Mouse (Mus musculus): ENCODE measurements around the gene Palld. TPM values are rescaled to one million over a fixed set of nuclear protein-coding genes. Genes with fewer than 3 reads are reported as not detected.

The Palld gene
- polyA plus RNA-seq, 1 experiment from 2014 or later: 138 TPM

DNA sequence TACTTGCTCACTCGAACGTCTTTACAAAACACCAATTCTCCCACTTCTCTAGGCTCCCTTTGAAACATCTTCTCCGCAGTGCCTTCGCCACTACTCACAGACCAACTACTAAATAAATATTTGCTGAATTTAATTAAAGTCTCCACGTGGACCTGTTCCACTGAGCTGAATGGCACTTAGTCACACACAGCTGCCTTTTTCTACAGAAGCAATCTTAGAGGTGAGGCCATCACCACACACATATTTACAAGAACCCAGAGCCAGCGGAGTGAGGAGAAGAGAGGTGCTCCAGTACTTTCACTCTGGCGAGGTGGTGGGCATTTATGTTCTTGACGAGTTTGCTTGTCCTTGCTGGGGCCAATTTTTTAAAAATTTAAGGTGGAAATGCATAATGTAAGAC, 346.3 kb downstream of the Palld start:
- ATAC-seq (ENCODE audit: insufficient number of reproducible peaks, insufficient read depth, low FRiP score, low TSS enrichment): no peak

DNA sequence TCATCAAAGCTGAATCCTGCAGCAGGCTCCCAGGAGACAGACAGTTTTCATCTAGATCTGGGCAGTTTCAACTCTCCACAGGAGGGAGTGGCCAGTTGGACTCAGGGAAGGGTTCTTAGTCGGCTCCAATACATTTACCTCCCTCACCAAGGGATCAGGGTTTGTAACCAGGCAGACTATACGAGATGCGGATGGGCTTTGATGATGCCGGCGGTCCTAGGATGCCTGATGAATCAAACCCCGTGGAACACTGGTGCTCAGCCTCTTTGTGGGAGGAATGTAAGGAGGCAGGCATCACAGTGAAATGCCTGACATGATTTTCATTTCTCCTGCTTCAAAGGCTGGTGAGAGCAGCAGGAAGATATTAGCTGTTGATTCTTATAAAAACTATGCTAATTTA, 347.1 kb downstream of the Palld start:
- Histone ChIP-seq H3K4me2 (replicated peaks) (no peak overlapping the region), H3K27me3 (no peaks in the 10 kb centered on the region), H3K4me1 (peaks cover 28% of the 10 kb centered on the region), H3K9me3 (no peaks in the 10 kb centered on the region), H3K4me3 (no peak overlapping the region), H3K27ac (peak overlapping the region; percentile 73; the same call in 1 of the 2 replicates), H3K36me3 (peaks cover 1% of the 10 kb centered on the region), H3K9ac (no peak overlapping the region)
- ATAC-seq (ENCODE audit: insufficient number of reproducible peaks, insufficient read depth, low FRiP score, low TSS enrichment): peak; percentile 74; the same call in 1 of the 2 replicates
- WGBS: 46% methylated on average over 6 of the region's 6 CpGs

More for the DNA sequence above, 346.3 kb downstream of the Palld start:
- Histone ChIP-seq H3K36me3 (no peaks in the 10 kb centered on the region), H3K4me3 (no peak overlapping the region), H3K9ac (no peak overlapping the region), H3K4me1 (peaks cover 32% of the 10 kb centered on the region), H3K27ac (peak overlapping the region; percentile 73; the same call in 1 of the 2 replicates), H3K27me3 (no peaks in the 10 kb centered on the region), H3K4me2 (replicated peaks) (no peak overlapping the region), H3K9me3 (no peaks in the 10 kb centered on the region)
- 62% methylated on average over 8 of the region's 8 CpGs for WGBS

DNA sequence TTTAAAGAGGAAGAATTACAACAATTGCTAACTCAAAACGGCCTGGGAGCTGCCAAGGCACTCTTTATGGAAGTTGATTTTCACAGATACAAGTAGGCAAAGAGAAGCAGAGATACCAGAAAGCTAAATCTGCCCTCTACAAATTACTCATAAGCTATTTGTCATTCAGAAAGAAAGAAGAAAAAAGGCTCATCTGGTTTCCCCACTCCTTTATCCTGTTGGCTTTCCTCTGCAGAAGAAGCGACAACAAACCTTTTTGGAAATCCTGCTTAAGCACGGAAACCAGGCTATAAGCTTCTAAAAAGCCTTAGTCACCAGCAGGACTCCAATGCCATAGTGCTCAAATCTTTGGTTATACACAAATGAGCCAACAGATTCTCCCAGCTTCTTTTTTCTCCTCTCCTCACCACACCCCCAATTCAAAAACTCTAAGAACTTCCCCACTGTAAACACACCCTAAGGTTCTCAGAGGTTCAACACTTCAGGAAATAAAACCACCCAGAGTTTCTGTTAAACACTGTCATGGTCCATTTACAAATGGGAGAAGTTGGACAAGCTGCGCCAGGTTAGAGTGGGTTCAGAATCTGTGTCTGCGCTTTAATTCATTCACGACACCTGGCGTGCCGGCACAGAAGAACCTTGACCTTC, 349.6 kb downstream of the Palld start:
- peaks cover 25% of the 10 kb centered on the region for H3K36me3 ChIP-seq
- no peak overlapping the region for H3K9ac ChIP-seq
- ATAC-seq (ENCODE audit: insufficient number of reproducible peaks, insufficient read depth, low FRiP score, low TSS enrichment): no peak
- 86% methylated on average over 8 of the region's 8 CpGs for WGBS
- H3K27me3 ChIP-seq: no peaks in the 10 kb centered on the region
- H3K4me3 ChIP-seq: no peak overlapping the region
- H3K4me2 ChIP-seq (replicated peaks): no peak overlapping the region
- peaks cover 22% of the 10 kb centered on the region for H3K4me1 ChIP-seq
- no peak overlapping the region for H3K27ac ChIP-seq
- H3K9me3 ChIP-seq: peaks cover 14% of the 10 kb centered on the region

DNA sequence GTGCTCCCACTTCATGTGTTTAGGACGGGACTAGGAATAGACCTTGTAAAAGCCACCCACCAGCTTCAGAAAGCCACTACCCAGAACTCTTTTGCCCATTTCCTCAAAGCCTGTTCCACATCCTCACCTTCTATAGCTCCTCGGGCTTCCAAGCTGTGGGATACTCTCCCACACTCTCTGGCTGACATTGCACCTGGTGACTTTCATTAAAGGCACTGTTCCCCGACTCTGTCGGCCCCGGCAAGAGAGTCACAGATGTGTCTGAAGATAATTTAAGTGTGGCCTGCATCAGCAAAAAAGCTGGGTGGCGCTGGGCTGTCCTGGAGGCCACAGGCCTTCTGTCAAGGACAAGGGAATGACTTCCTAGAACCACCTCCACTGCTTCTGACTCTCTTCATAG, 350.3 kb downstream of the Palld start:
- H3K27ac ChIP-seq: peak overlapping the region; percentile 57; the same call in 1 of the 2 replicates
- H3K9me3 ChIP-seq: peaks cover 14% of the 10 kb centered on the region
- WGBS: 45% methylated on average over 6 of the region's 6 CpGs
- H3K9ac ChIP-seq: no peak overlapping the region
- H3K4me3 ChIP-seq: no peak overlapping the region
- H3K4me1 ChIP-seq: peaks cover 22% of the 10 kb centered on the region
- H3K36me3 ChIP-seq: peaks cover 28% of the 10 kb centered on the region
- H3K4me2 ChIP-seq (replicated peaks): no peak overlapping the region
- H3K27me3 ChIP-seq: no peaks in the 10 kb centered on the region
- ATAC-seq (ENCODE audit: insufficient number of reproducible peaks, insufficient read depth, low FRiP score, low TSS enrichment): no peak

DNA sequence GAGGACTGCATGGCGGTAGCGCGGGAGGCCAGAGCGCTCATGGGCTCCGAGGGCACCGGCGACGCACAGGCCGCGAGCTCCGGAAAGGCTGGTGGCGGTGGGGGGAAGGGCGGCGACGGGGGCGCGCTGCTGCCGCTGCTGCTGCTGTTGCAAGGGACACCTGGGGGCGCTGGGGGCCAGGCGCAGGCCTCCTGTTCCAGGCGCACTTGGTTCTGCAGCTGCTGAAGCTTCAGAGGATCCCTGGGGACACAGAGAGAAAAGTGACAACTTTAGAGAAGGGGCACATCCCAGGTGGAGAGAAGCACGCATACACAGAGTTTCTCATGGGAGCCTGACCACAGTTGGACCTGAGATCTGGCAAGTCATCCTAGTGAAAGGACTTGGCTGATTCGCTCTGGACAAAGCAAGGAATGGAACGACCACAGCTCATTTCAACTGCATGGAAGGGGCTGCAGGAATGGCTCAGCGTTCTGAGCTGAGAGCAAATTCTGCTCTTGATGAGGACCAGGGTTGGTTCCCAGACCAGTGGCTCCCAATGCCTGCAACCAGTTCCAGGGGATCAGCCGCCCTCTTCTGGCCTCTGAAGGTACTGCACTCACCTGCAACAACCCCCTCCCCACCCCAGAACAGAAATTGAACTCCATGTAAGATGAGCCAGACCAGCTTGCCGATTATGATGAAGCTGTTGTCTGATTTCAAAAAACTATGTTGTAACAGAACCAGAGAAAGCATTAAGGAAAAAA, 352.3 kb downstream of the Palld start:
- Histone ChIP-seq H3K27ac (no peak overlapping the region), H3K4me3 (no peak overlapping the region), H3K36me3 (peaks cover 44% of the 10 kb centered on the region), H3K9me3 (peaks cover 14% of the 10 kb centered on the region), H3K4me2 (replicated peaks) (peak overlapping the region; percentile 9; the same call in 1 of the 2 replicates), H3K9ac (no peak overlapping the region), H3K4me1 (peaks cover 12% of the 10 kb centered on the region), H3K27me3 (no peaks in the 10 kb centered on the region)
- WGBS: 31% methylated on average over 27 of the region's 27 CpGs
- no peak for ATAC-seq (ENCODE audit: insufficient number of reproducible peaks, insufficient read depth, low FRiP score, low TSS enrichment)

DNA sequence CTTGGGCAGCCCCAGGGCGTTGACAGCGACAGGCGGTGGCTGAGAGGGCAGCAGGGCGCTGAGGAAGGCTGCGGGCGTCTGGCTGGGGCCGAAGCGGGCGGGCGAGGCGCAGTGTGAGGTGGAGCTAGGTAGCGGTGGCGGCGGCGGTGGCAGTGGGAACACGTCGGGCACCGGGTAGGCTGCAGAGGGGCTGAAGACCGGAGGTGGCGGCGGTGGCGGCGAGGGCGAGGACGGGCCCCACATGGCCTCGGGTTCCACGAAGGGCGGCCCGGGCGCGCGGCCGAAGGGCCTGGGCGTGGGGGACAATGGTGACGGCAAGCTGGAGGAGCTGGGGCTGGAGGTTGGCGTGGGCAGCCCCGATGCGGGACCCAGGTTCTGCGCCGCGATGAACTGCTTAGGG, 352.9 kb downstream of the Palld start:
- Histone ChIP-seq H3K27ac (no peak overlapping the region), H3K9me3 (peaks cover 14% of the 10 kb centered on the region), H3K4me1 (peaks cover 10% of the 10 kb centered on the region; the same call in 1 of the 2 replicates), H3K9ac (no peak overlapping the region), H3K27me3 (no peaks in the 10 kb centered on the region), H3K36me3 (peaks cover 49% of the 10 kb centered on the region), H3K4me3 (no peak overlapping the region), H3K4me2 (replicated peaks) (peak overlapping the region; percentile 9; the same call in 1 of the 2 replicates)
- peak; percentile 62; the same call in 1 of the 2 replicates for ATAC-seq (ENCODE audit: insufficient number of reproducible peaks, insufficient read depth, low FRiP score, low TSS enrichment)
- 52% methylated on average over 41 of the region's 41 CpGs for WGBS

DNA sequence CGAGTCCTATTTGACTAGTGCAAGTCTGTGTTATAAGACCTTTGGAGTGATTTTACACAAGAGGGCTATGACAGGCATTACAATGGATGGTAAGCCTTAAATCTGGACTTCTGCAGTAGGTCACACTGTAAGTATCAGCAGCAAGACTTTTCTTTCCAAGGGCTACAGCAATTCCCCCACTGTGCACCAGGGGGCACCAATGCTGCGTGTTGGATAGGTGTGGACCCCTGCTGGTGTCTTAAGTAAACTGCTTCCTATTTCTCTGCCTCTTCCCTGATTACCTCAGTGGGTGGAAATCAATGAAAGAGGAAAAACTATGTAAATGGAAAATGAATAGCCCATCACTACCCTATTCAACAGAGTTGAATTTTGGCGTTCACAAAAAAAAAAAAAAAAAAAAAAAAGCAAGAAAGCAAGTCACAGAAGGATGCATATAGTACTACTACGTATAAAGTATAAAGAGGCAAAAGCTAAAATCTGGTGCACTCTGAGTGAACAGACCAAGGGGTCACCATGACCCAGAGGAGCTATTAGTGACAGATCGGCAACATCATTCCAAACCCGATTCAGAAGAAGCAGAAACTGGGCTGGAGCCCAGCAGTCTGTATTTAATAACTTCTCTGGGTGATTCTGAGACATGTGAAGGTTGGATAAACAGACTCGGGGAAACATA, 362.5 kb downstream of the Palld start:
- peak; percentile 35; the same call in 1 of the 2 replicates for ATAC-seq (ENCODE audit: insufficient number of reproducible peaks, insufficient read depth, low FRiP score, low TSS enrichment)
- no peaks in the 10 kb centered on the region for H3K9me3 ChIP-seq
- no peak overlapping the region for H3K4me3 ChIP-seq
- no peak overlapping the region for H3K4me2 ChIP-seq (replicated peaks)
- no peak overlapping the region for H3K27ac ChIP-seq
- peaks cover 44% of the 10 kb centered on the region for H3K36me3 ChIP-seq
- H3K27me3 ChIP-seq: no peaks in the 10 kb centered on the region
- H3K9ac ChIP-seq: no peak overlapping the region
- WGBS: 49% methylated on average over 7 of the region's 7 CpGs
- H3K4me1 ChIP-seq: peaks cover 14% of the 10 kb centered on the region

DNA sequence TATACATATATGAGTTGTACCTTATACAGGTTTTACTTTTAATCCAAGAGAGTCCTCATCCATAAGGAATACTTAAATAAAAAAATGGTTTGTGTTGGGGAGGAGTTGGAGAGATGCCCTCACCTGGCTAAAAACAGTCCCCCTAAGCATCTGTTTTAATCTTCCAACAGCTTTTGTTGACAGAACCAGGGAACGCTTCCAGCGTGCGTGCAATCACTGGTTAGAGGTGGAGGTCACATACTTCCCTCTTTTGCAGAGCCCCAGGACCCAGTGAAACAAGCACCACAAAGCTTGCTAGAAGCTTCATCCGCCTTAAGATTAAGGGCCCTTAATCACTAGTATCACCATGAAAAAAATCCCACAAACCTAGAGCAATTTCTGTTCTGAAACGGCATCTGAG, 365.0 kb downstream of the Palld start:
- 67% methylated on average over 5 of the region's 5 CpGs for WGBS
- H3K36me3 ChIP-seq: peaks cover 39% of the 10 kb centered on the region

DNA sequence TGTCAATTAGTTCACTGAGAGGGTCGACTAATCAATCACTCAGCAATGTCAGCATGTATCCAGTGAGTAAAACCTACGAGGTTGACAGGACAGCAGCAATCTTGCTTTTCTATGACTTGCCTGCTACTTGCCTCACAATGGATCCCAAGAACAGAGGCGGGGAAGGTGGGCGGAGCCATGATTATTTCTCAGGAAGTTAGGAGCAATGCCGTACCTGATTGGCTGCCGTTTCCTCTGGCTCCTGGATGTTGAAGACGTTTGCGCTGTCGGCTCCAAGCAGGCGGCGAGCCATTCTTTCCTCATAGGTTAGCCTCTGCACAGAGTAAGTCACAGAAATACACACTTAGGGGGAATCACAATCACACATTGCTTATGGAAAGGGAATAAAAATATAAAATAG, 367.0 kb downstream of the Palld start:
- Histone ChIP-seq H3K4me2 (replicated peaks) (no peak overlapping the region), H3K36me3 (peaks cover 49% of the 10 kb centered on the region), H3K27ac (no peak overlapping the region), H3K9me3 (no peaks in the 10 kb centered on the region), H3K4me1 (peaks cover 23% of the 10 kb centered on the region), H3K27me3 (no peaks in the 10 kb centered on the region), H3K4me3 (no peak overlapping the region), H3K9ac (no peak overlapping the region)
- 76% methylated on average over 11 of the region's 11 CpGs for WGBS
- no peak for ATAC-seq (ENCODE audit: insufficient number of reproducible peaks, insufficient read depth, low FRiP score, low TSS enrichment)

More for the DNA sequence above, 365.0 kb downstream of the Palld start:
- no peak for ATAC-seq (ENCODE audit: insufficient number of reproducible peaks, insufficient read depth, low FRiP score, low TSS enrichment)
- H3K4me1 ChIP-seq: peaks cover 23% of the 10 kb centered on the region
- H3K9ac ChIP-seq: no peak overlapping the region
- H3K4me3 ChIP-seq: no peak overlapping the region
- no peak overlapping the region for H3K4me2 ChIP-seq (replicated peaks)
- H3K27me3 ChIP-seq: no peaks in the 10 kb centered on the region
- no peaks in the 10 kb centered on the region for H3K9me3 ChIP-seq
- H3K27ac ChIP-seq: no peak overlapping the region

DNA sequence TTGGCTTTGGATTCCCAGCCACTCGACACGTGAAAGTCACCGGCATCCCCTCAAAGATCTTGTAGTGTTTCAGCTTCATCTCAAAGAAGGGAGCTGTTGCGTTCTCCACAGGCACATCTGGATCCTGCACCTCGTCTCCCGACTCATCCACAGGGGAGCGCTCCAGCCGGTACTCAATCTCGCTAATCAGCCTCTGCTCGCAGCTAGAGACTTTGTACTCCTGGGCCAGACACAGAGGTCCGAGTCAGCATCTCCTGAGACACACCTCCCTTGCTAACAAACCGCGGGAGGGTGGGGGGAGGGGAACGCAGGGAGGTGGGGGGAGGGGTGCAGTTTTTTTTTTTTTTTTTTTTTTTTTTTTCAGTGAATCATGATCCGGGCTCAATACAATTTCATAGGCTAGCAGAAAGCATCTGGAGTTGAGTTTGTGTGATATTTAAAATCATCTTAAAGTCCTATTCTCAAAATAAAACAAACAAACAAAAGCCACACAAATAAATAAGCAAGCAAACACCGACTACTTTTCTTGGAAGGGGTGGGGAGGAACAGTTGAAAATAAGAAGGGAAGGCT, 369.0 kb downstream of the Palld start:
- Histone ChIP-seq H3K9ac (no peak overlapping the region), H3K9me3 (no peaks in the 10 kb centered on the region), H3K4me3 (no peak overlapping the region), H3K4me1 (peaks cover 21% of the 10 kb centered on the region), H3K36me3 (peaks cover 62% of the 10 kb centered on the region), H3K4me2 (replicated peaks) (no peak overlapping the region), H3K27ac (no peak overlapping the region), H3K27me3 (no peaks in the 10 kb centered on the region)
- WGBS: 40% methylated on average over 16 of the region's 16 CpGs
- no peak for ATAC-seq (ENCODE audit: insufficient number of reproducible peaks, insufficient read depth, low FRiP score, low TSS enrichment)

DNA sequence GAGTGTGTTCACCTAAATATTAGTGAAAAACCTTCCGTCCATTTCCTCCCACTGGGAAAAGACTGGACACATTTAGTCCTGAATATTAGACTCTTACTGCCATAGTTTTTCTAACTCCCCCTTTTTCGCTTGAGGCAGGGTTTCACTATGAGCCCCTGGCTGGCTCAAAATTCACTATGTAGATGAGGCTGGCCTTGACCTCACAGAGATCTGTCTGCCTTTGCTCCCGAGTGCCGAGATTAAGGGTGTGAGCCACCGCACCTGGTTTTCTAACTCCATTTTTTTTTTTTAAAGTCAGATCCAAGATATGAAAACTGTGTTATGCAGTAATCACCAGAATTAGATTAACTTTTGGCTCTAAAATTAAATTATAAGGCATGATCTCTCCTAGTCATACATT, 369.7 kb downstream of the Palld start:
- H3K4me3 ChIP-seq: no peak overlapping the region
- no peak overlapping the region for H3K27ac ChIP-seq
- H3K9me3 ChIP-seq: no peaks in the 10 kb centered on the region
- no peaks in the 10 kb centered on the region for H3K27me3 ChIP-seq
- ATAC-seq (ENCODE audit: insufficient number of reproducible peaks, insufficient read depth, low FRiP score, low TSS enrichment): no peak
- 63% methylated on average over 5 of the region's 5 CpGs for WGBS
- no peak overlapping the region for H3K4me2 ChIP-seq (replicated peaks)
- peaks cover 16% of the 10 kb centered on the region for H3K4me1 ChIP-seq
- H3K36me3 ChIP-seq: peaks cover 63% of the 10 kb centered on the region
- H3K9ac ChIP-seq: no peak overlapping the region

Measured in embryonic facial prominence, embryonic 12.5 days (tissue).